Mouse (Mus musculus) heart, adult 2 months (tissue): ENCODE measurements at regions not wholly inside any gene's neighbourhood (a gene's known extent, or its start where the extent isn't known, plus 50 kb on each side); places are given as distances from the start of the nearest gene placed in this dataset.
A peak's percentile ranks its signal among the peaks of the same experiment; 100 is the strongest.

Source experiments
- CTCF ChIP-seq: fragments of 200-600 bp; IDR thresholded peaks from 2 replicates; pipeline ENCODE4 v1.8.1; 2022; ENCODE audit warnings: antibody characterized with exemption, mild to moderate bottlenecking, moderate library complexity
- EP300 ChIP-seq: fragments of 200-500 bp; IDR thresholded peaks from 2 replicates; pipeline ENCODE4 v1.6.1; 2011; ENCODE audit warnings: low read depth, low read length, control low read depth; ENCODE audit not compliant: insufficient read depth

- TF ChIP-seq CTCF (peak; percentile 45), EP300 (peak; percentile 93; the same call in 1 of the 2 replicates)
Observed at GRCm38 (mm10) chr11:31796245-31796644, 75.8 kb upstream of the Cpeb4 start.
